Mouse (Mus musculus) heart, postnatal 0 days (tissue): ENCODE measurements around the gene Gpi1.

Experiments used
- CTCF ChIP-seq: IDR thresholded peaks from 2 replicates; pipeline ENCODE4 v1.5.1; 2016; ENCODE audit warnings: antibody characterized with exemption, control low read depth, low read depth
- EP300 ChIP-seq: IDR thresholded peaks from 2 replicates; pipeline ENCODE4 v1.6.1; 2016; ENCODE audit warnings: antibody characterized with exemption, low read depth

- TF ChIP-seq CTCF: no peak
- no peak for TF ChIP-seq EP300
Measured at GRCm38 (mm10) chr7:34167766-34168469, 62.2 kb downstream of the Gpi1 start.
